Mouse (Mus musculus) cerebellum, adult 2 months (tissue): ENCODE results near the gene Zbtb9.

ENCODE experiments used
- CTCF ChIP-seq: fragments of 200-500 bp; IDR thresholded peaks from 2 replicates; pipeline ENCODE4 v1.5.1; 2011; ENCODE audit warnings: low read depth, mild to moderate bottlenecking, control low read depth, low read length, moderate library complexity, borderline replicate concordance; ENCODE audit not compliant: insufficient read depth
- POLR2A ChIP-seq: fragments of 200-500 bp; IDR thresholded peaks from 2 replicates; pipeline ENCODE4 v1.6.1; 2011; ENCODE audit warnings: low read length, control low read depth, borderline replicate concordance; ENCODE audit not compliant: insufficient read depth

- TF ChIP-seq CTCF (no peak), POLR2A (no peak)
These were observed 27.0 kb upstream of the Zbtb9 start for GRCm38 (mm10) chr17:26945824-26946495.
